Mouse (Mus musculus) embryonic facial prominence, embryonic 12.5 days (tissue): ENCODE data around the gene Suclg1. TPM values are rescaled to one million over a fixed set of nuclear protein-coding genes. Genes with fewer than 3 reads are reported as not detected.

Experiments
- ATAC-seq: fragments of 200-750 bp; cut with Nextera tagmentation; 2 replicates; pipeline ENCODE4 v1.8.0; 2017; ENCODE audit not compliant: insufficient number of reproducible peaks, insufficient read depth, low FRiP score, low TSS enrichment
- H3K27ac ChIP-seq: fragments of 300-500 bp; sonication (generic); 2 replicates; pipeline ENCODE4 v1.5.1; 2016; ENCODE audit warnings: mild to moderate bottlenecking
- H3K27me3 ChIP-seq: fragments of 300-500 bp; sonication (generic); 2 replicates; pipeline ENCODE4 v1.6.1; 2016; ENCODE audit warnings: mild to moderate bottlenecking, moderate library complexity
- H3K36me3 ChIP-seq: fragments of 300-500 bp; sonication (generic); 2 replicates; pipeline ENCODE4 v1.6.1; 2016; ENCODE audit warnings: mild to moderate bottlenecking
- H3K4me1 ChIP-seq: fragments of 300-500 bp; sonication (generic); 2 replicates; pipeline ENCODE4 v1.6.1; 2016
- H3K4me2 ChIP-seq: fragments of 300-500 bp; sonication (generic); replicated peaks from 2 replicates; pipeline ENCODE4 v1.6.1; 2016; ENCODE audit warnings: mild to moderate bottlenecking, moderate library complexity
- H3K4me3 ChIP-seq: fragments of 300-500 bp; sonication (generic); 2 replicates; pipeline ENCODE4 v1.5.1; 2016; ENCODE audit warnings: mild to moderate bottlenecking
- H3K9ac ChIP-seq: fragments of 300-500 bp; sonication (generic); 2 replicates; pipeline ENCODE4 v1.6.1; 2016; ENCODE audit warnings: mild to moderate bottlenecking, moderate library complexity
- H3K9me3 ChIP-seq: fragments of 300-500 bp; sonication (generic); 2 replicates; pipeline ENCODE4 v1.6.1; 2016; ENCODE audit warnings: mild to moderate bottlenecking, moderate library complexity
- whole genome bisulfite sequencing: fragments of 180-500 bp; shearing (Covaris S2); methylation state at CpG from one replicate; pipeline ENCODE4 v1.1.7; 2016; 5-methylcytosine and 5-hydroxymethylcytosine counted together
- polyA plus RNA-seq: library from polyadenylated mRNA; unstranded; fragments of >200 nt; fragmentation: Nextera tagmentation; extraction: Ambion mirVana; gene quantifications from 2 replicates; pipeline ENCODE4 v1.2.1, GENCODE M21; 2016

The Suclg1 gene
- polyA plus RNA-seq, 1 experiment from 2014 or later, result 148 TPM

- 43% methylated on average over 10 of the region's 10 CpGs for WGBS
- H3K4me2 ChIP-seq, result no peak overlapping the region
- H3K9me3 ChIP-seq, result no peaks in the 10 kb centered on the region
- ATAC-seq, result no peak
- H3K4me1 ChIP-seq, result peaks cover 7% of the 10 kb centered on the region; the same call in 1 of the 2 replicates
- no peaks in the 10 kb centered on the region for H3K36me3 ChIP-seq
- H3K27ac ChIP-seq, result no peak overlapping the region
- no peak overlapping the region for H3K9ac ChIP-seq
- no peak overlapping the region for H3K4me3 ChIP-seq
- no peaks in the 10 kb centered on the region for H3K27me3 ChIP-seq
These were observed 20.6 kb upstream of the Suclg1 start for GRCm38 (mm10) chr6:73227376-73228158.

GRCm38 (mm10) chr6:73228408-73228807 is 19.8 kb upstream of the Suclg1 start:
- no peak overlapping the region for H3K4me2 ChIP-seq
- peak; percentile 64 for ATAC-seq
- H3K36me3 ChIP-seq, result no peaks in the 10 kb centered on the region
- H3K9ac ChIP-seq, result no peak overlapping the region
- no peaks in the 10 kb centered on the region for H3K27me3 ChIP-seq
- peak overlapping the region; percentile 58 for H3K27ac ChIP-seq
- no peak overlapping the region for H3K4me3 ChIP-seq
- no peaks in the 10 kb centered on the region for H3K4me1 ChIP-seq
- WGBS, result 14% methylated on average over 4 of the region's 4 CpGs
- no peaks in the 10 kb centered on the region for H3K9me3 ChIP-seq

GRCm38 (mm10) chr6:73228881-73229280 is 19.3 kb upstream of the Suclg1 start:
- no peak for ATAC-seq
- 51% methylated on average over 3 of the region's 3 CpGs for WGBS
- peak overlapping the region; percentile 58 for H3K27ac ChIP-seq
- no peaks in the 10 kb centered on the region for H3K4me1 ChIP-seq
- no peaks in the 10 kb centered on the region for H3K27me3 ChIP-seq
- no peak overlapping the region for H3K4me2 ChIP-seq
- H3K9ac ChIP-seq, result no peak overlapping the region
- H3K36me3 ChIP-seq, result no peaks in the 10 kb centered on the region
- H3K4me3 ChIP-seq, result no peak overlapping the region
- no peaks in the 10 kb centered on the region for H3K9me3 ChIP-seq

- Histone ChIP-seq H3K4me3 (no peak overlapping the region), H3K9me3 (no peaks in the 10 kb centered on the region), H3K9ac (no peak overlapping the region), H3K27me3 (no peaks in the 10 kb centered on the region), H3K4me1 (no peaks in the 10 kb centered on the region), H3K36me3 (no peaks in the 10 kb centered on the region), H3K27ac (no peak overlapping the region), H3K4me2 (no peak overlapping the region)
- 82% methylated on average over 12 of the region's 12 CpGs for WGBS
- no peak for ATAC-seq
These were observed 16.0 kb upstream of the Suclg1 start for GRCm38 (mm10) chr6:73232152-73232584.

- 89% methylated on average over 6 of the region's 6 CpGs for WGBS
- H3K9me3 ChIP-seq, result no peaks in the 10 kb centered on the region
- H3K4me3 ChIP-seq, result no peak overlapping the region
- H3K27ac ChIP-seq, result no peak overlapping the region
- no peak for ATAC-seq
- no peak overlapping the region for H3K9ac ChIP-seq
- H3K4me1 ChIP-seq, result no peaks in the 10 kb centered on the region
- H3K27me3 ChIP-seq, result no peaks in the 10 kb centered on the region
- H3K4me2 ChIP-seq, result no peak overlapping the region
- H3K36me3 ChIP-seq, result no peaks in the 10 kb centered on the region
These were observed 14.9 kb upstream of the Suclg1 start for GRCm38 (mm10) chr6:73233202-73233726.

- WGBS, result 87% methylated on average over 6 of the region's 6 CpGs
- Histone ChIP-seq H3K4me1 (no peaks in the 10 kb centered on the region), H3K36me3 (no peaks in the 10 kb centered on the region)
These were observed 13.8 kb upstream of the Suclg1 start for GRCm38 (mm10) chr6:73234302-73234900.

GRCm38 (mm10) chr6:73235650-73236049 is 12.5 kb upstream of the Suclg1 start:
- H3K4me1 ChIP-seq, result no peaks in the 10 kb centered on the region
- H3K4me2 ChIP-seq, result no peak overlapping the region
- no peak overlapping the region for H3K27ac ChIP-seq
- no peak overlapping the region for H3K9ac ChIP-seq
- WGBS, result 61% methylated on average over 3 of the region's 3 CpGs
- H3K27me3 ChIP-seq, result no peaks in the 10 kb centered on the region
- no peaks in the 10 kb centered on the region for H3K9me3 ChIP-seq
- H3K36me3 ChIP-seq, result no peaks in the 10 kb centered on the region
- no peak for ATAC-seq
- H3K4me3 ChIP-seq, result no peak overlapping the region

More at GRCm38 (mm10) chr6:73234302-73234900, 13.8 kb upstream of the Suclg1 start:
- H3K4me3 ChIP-seq, result no peak overlapping the region
- no peak overlapping the region for H3K9ac ChIP-seq
- H3K9me3 ChIP-seq, result no peaks in the 10 kb centered on the region
- no peak overlapping the region for H3K4me2 ChIP-seq
- H3K27me3 ChIP-seq, result no peaks in the 10 kb centered on the region
- no peak for ATAC-seq
- H3K27ac ChIP-seq, result no peak overlapping the region

- WGBS, result 78% methylated on average over 2 of the region's 2 CpGs
- peaks cover 13% of the 10 kb centered on the region; the same call in 1 of the 2 replicates for H3K4me1 ChIP-seq
- ATAC-seq, result no peak
- H3K9me3 ChIP-seq, result no peaks in the 10 kb centered on the region
- H3K9ac ChIP-seq, result no peak overlapping the region
- no peak overlapping the region for H3K27ac ChIP-seq
- no peaks in the 10 kb centered on the region for H3K36me3 ChIP-seq
- H3K27me3 ChIP-seq, result no peaks in the 10 kb centered on the region
- H3K4me2 ChIP-seq, result no peak overlapping the region
- H3K4me3 ChIP-seq, result no peak overlapping the region
These were observed 1.4 kb upstream of the Suclg1 start for GRCm38 (mm10) chr6:73246821-73247220.

- no peak overlapping the region for H3K27ac ChIP-seq
- H3K9ac ChIP-seq, result no peak overlapping the region
- 42% methylated on average over 4 of the region's 4 CpGs for WGBS
- peaks cover 13% of the 10 kb centered on the region; the same call in 1 of the 2 replicates for H3K4me1 ChIP-seq
- no peak for ATAC-seq
- H3K4me3 ChIP-seq, result peak overlapping the region; percentile 98; the same call in 1 of the 2 replicates
- no peaks in the 10 kb centered on the region for H3K27me3 ChIP-seq
- no peaks in the 10 kb centered on the region for H3K36me3 ChIP-seq
- H3K4me2 ChIP-seq, result peak overlapping the region; percentile 72
- H3K9me3 ChIP-seq, result no peaks in the 10 kb centered on the region
These were observed 730 bp upstream of the Suclg1 start for GRCm38 (mm10) chr6:73247452-73247851.

- Histone ChIP-seq H3K9ac (peak overlapping the region; percentile 93), H3K4me2 (peak overlapping the region; percentile 72), H3K27me3 (no peaks in the 10 kb centered on the region), H3K4me3 (peak overlapping the region; percentile 98), H3K27ac (0 out of 2 replicates have a peak overlapping the region, but pooled peaks have one; percentile 25), H3K4me1 (peaks cover 13% of the 10 kb centered on the region; the same call in 1 of the 2 replicates), H3K36me3 (no peaks in the 10 kb centered on the region), H3K9me3 (no peaks in the 10 kb centered on the region)
- WGBS, result 7% methylated on average over 12 of the region's 12 CpGs
- ATAC-seq, result no peak
These were observed 854 bp downstream of the Suclg1 start for GRCm38 (mm10) chr6:73249049-73249422.

- WGBS, result 84% methylated on average over 4 of the region's 4 CpGs
- Histone ChIP-seq H3K27ac (no peak overlapping the region), H3K36me3 (no peaks in the 10 kb centered on the region), H3K9ac (no peak overlapping the region), H3K4me3 (peak overlapping the region; percentile 98; the same call in 1 of the 2 replicates), H3K9me3 (no peaks in the 10 kb centered on the region), H3K27me3 (no peaks in the 10 kb centered on the region), H3K4me1 (peaks cover 13% of the 10 kb centered on the region; the same call in 1 of the 2 replicates), H3K4me2 (peak overlapping the region; percentile 72; the same call in 1 of the 2 replicates)
- no peak for ATAC-seq
These were observed 1.7 kb downstream of the Suclg1 start for GRCm38 (mm10) chr6:73249851-73250250.

GRCm38 (mm10) chr6:73251336-73251735 is 3.2 kb downstream of the Suclg1 start:
- Histone ChIP-seq H3K27ac (no peak overlapping the region), H3K4me3 (no peak overlapping the region), H3K36me3 (no peaks in the 10 kb centered on the region), H3K4me2 (no peak overlapping the region), H3K9ac (no peak overlapping the region), H3K9me3 (no peaks in the 10 kb centered on the region), H3K4me1 (peaks cover 13% of the 10 kb centered on the region; the same call in 1 of the 2 replicates), H3K27me3 (no peaks in the 10 kb centered on the region)
- ATAC-seq, result no peak
- whole genome bisulfite sequencing, result 95% methylated on average over 11 of the region's 11 CpGs
